Mouse (Mus musculus) myocyte (in vitro differentiated cells): ENCODE data around the gene Irf2.

Source experiments
- CEBPB ChIP-seq: IDR thresholded peaks from 2 replicates; pipeline ENCODE4 v1.6.1; 2011; ENCODE audit warnings: mild to moderate bottlenecking, moderate library complexity; ENCODE audit not compliant: poor library complexity, insufficient read depth, severe bottlenecking
- E2F4 ChIP-seq: IDR thresholded peaks from one replicate; pipeline ENCODE4 v1.6.1; 2011; ENCODE audit warnings: mild to moderate bottlenecking, control low read depth, moderate library complexity; ENCODE audit not compliant: insufficient read depth
- POLR2A ChIP-seq: IDR thresholded peaks from one replicate; pipeline ENCODE4 v1.6.1; 2011; ENCODE audit warnings: low read depth, mild to moderate bottlenecking, control low read depth, moderate library complexity; ENCODE audit not compliant: insufficient read length

- TF ChIP-seq POLR2A, result no peak
- TF ChIP-seq CEBPB, result no peak
- TF ChIP-seq E2F4, result no peak
Measured at GRCm38 (mm10) chr8:46831916-46832315, 92.4 kb downstream of the Irf2 start.
